Mouse (Mus musculus) stomach, embryonic 16.5 days (tissue): ENCODE data around the gene Rnf40. TPM values are rescaled to one million over a fixed set of nuclear protein-coding genes. Genes with fewer than 3 reads are reported as not detected.

ENCODE experiments used
- ATAC-seq: fragments of 200-750 bp; cut with Nextera tagmentation; 2 replicates; pipeline ENCODE4 v1.8.0; 2017; ENCODE audit warnings: moderate number of reproducible peaks, moderate TSS enrichment; ENCODE audit not compliant: insufficient read depth, low FRiP score
- H3K27ac ChIP-seq: fragments of 300-500 bp; sonication (generic); 2 replicates; pipeline ENCODE4 v1.5.1; 2014; ENCODE audit warnings: low read length
- H3K27me3 ChIP-seq: fragments of 300-500 bp; sonication (generic); 2 replicates; pipeline ENCODE4 v1.6.1; 2014; ENCODE audit warnings: low read length, control low read depth, mixed read lengths; ENCODE audit not compliant: control insufficient read depth, insufficient read depth
- H3K36me3 ChIP-seq: fragments of 300-500 bp; sonication (generic); 2 replicates; pipeline ENCODE4 v1.6.1; 2014; ENCODE audit warnings: low read length; ENCODE audit not compliant: control insufficient read depth, insufficient read depth
- H3K4me1 ChIP-seq: fragments of 300-500 bp; sonication (generic); 2 replicates; pipeline ENCODE4 v1.6.1; 2014; ENCODE audit warnings: low read length, control low read depth, mixed read lengths; ENCODE audit not compliant: control insufficient read depth, insufficient read depth
- H3K4me2 ChIP-seq: fragments of 300-500 bp; sonication (generic); 2 replicates; pipeline ENCODE4 v1.6.1; 2014; ENCODE audit warnings: low read depth, low read length, mixed read lengths
- H3K4me3 ChIP-seq: fragments of 300-500 bp; sonication (generic); replicated peaks from 2 replicates; pipeline ENCODE4 v1.5.1; 2014; ENCODE audit warnings: mild to moderate bottlenecking, low read length
- H3K9ac ChIP-seq: fragments of 300-500 bp; sonication (generic); 2 replicates; pipeline ENCODE4 v1.6.1; 2014; ENCODE audit warnings: low read length
- H3K9me3 ChIP-seq: fragments of 300-500 bp; sonication (generic); replicated peaks from 2 replicates; pipeline ENCODE4 v1.6.1; 2016; ENCODE audit warnings: low read length, control low read depth; ENCODE audit not compliant: control insufficient read depth
- WGBS: fragments of 180-500 bp; shearing (Covaris S2); extraction: QIAGEN DNeasy Blood & Tissue Kit; methylation state at CpG from one replicate; pipeline ENCODE4 v1.1.7; 2014; 5-methylcytosine and 5-hydroxymethylcytosine counted together
- polyA plus RNA-seq: library from polyadenylated mRNA; unstranded; fragments of >200 nt; fragmentation: Nextera tagmentation; extraction: Ambion mirVana; gene quantifications from 2 replicates; pipeline ENCODE4 v1.2.1, GENCODE M21; 2015

Rnf40 gene
- 41.6 and 41.7 TPM in 2 replicates for polyA plus RNA-seq

DNA sequence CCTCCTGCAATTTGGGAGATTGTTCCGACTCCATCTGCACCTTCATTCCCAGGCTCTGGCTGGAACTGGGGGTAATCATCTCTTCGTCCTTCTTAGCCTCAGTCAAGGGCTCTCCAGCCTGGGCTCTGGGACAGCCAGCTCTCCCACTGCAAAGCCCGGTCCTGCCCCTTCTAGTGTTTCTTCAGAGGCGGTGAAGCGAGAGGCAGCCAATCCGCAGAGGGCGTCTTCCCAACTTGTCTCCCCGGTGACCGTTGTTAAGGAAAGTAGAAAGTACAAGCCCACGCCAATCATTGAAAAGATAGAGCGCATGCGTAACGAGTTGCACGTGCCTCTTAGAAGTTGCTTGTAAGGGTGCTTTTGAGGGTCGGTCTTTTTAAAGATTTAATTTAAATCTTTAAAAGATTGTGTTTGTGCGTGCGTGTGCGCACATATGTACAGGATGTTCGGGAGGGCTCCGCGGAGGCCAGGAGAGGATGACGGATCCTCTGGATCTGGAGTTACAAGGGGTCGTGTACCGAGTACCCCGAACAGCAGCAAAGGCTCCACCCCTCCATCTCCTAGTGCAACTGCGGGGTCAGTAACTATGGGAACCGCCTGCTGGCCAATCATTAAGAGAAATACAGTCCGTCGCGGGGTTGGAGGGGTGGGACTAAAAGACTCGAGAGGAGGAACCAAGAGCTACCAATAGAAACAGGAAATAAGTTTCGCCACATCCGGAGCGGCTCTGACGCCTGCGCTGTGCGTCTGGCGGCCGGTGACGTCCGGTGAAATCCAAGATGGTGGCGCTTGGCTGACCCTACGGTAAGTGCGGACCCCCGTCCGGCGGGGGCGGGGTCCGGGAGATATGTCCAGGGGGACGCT lies at the start of gene Rnf40, which contains the start of gene Ccdc189:
TSS of gene Rnf40 (plus strand) at position 757 of the 861 bp plus-strand sequence.
TSS of gene Ccdc189 (minus strand) at position 585 of the 861 bp plus-strand sequence.
- WGBS: under 1% methylated on average over 50 of the region's 50 CpGs

GRCm38 (mm10) chr7:127541671-127542070 lies 46.9 kb upstream of the Rnf40 start:
- Histone ChIP-seq H3K36me3 (peaks cover 51% of the 10 kb centered on the region), H3K27ac (no peak overlapping the region), H3K27me3 (no peaks in the 10 kb centered on the region), H3K4me1 (no peaks in the 10 kb centered on the region), H3K9me3 (no peaks in the 10 kb centered on the region), H3K9ac (no peak overlapping the region), H3K4me3 (no peak overlapping the region), H3K4me2 (no peak overlapping the region)
- ATAC-seq: no peak
- 89% methylated on average over 3 of the region's 3 CpGs for WGBS

More for the DNA sequence above, at the start of gene Rnf40, which contains the start of gene Ccdc189:
- H3K4me1 ChIP-seq: peaks cover 13% of the 10 kb centered on the region
- peak within 1 kb of the TSS; percentile 72 for H3K4me3 ChIP-seq
- H3K9ac ChIP-seq: peak within 1 kb of the TSS; percentile 89
- H3K4me2 ChIP-seq: peak within 1 kb of the TSS; percentile 78
- H3K27me3 ChIP-seq: no peaks in the 10 kb centered on the region
- peak within 1 kb of the TSS; percentile 85 for H3K27ac ChIP-seq
- peaks cover 14% of the 10 kb centered on the region for H3K36me3 ChIP-seq
- peak; percentile 98 for ATAC-seq
- no peaks in the 10 kb centered on the region for H3K9me3 ChIP-seq

GRCm38 (mm10) chr7:127549116-127549835 lies 39.3 kb upstream of the Rnf40 start:
- Histone ChIP-seq H3K4me3 (no peak overlapping the region), H3K36me3 (peaks cover 15% of the 10 kb centered on the region), H3K27ac (no peak overlapping the region), H3K9me3 (no peaks in the 10 kb centered on the region), H3K9ac (no peak overlapping the region), H3K27me3 (no peaks in the 10 kb centered on the region), H3K4me1 (no peaks in the 10 kb centered on the region), H3K4me2 (no peak overlapping the region)
- no peak for ATAC-seq
- 86% methylated on average over 15 of the region's 15 CpGs for WGBS

- H3K27ac ChIP-seq: no peak overlapping the region
- peaks cover 25% of the 10 kb centered on the region for H3K36me3 ChIP-seq
- H3K9ac ChIP-seq: no peak overlapping the region
- no peaks in the 10 kb centered on the region for H3K9me3 ChIP-seq
- no peak for ATAC-seq
- no peak overlapping the region for H3K4me2 ChIP-seq
- no peaks in the 10 kb centered on the region for H3K27me3 ChIP-seq
- no peak overlapping the region for H3K4me3 ChIP-seq
- 90% methylated on average over 8 of the region's 8 CpGs for WGBS
- H3K4me1 ChIP-seq: no peaks in the 10 kb centered on the region
These were observed 37.0 kb upstream of the Rnf40 start for GRCm38 (mm10) chr7:127551558-127551957.

- no peaks in the 10 kb centered on the region for H3K27me3 ChIP-seq
- H3K4me2 ChIP-seq: no peak overlapping the region
- H3K9ac ChIP-seq: no peak overlapping the region
- no peak for ATAC-seq
- H3K9me3 ChIP-seq: no peaks in the 10 kb centered on the region
- no peak overlapping the region for H3K27ac ChIP-seq
- no peak overlapping the region for H3K4me3 ChIP-seq
- WGBS: 92% methylated on average over 11 of the region's 11 CpGs
- H3K4me1 ChIP-seq: no peaks in the 10 kb centered on the region
- peaks cover 46% of the 10 kb centered on the region for H3K36me3 ChIP-seq
These were observed 28.0 kb upstream of the Rnf40 start for GRCm38 (mm10) chr7:127560580-127560979.

- Histone ChIP-seq H3K4me1 (no peaks in the 10 kb centered on the region), H3K27ac (no peak within 1 kb of the TSS; the same call in 1 of the 2 replicates), H3K4me3 (no peak within 1 kb of the TSS), H3K4me2 (no peak within 1 kb of the TSS), H3K36me3 (peaks cover 44% of the 10 kb centered on the region), H3K9me3 (no peaks in the 10 kb centered on the region), H3K27me3 (no peaks in the 10 kb centered on the region), H3K9ac (no peak within 1 kb of the TSS)
- ATAC-seq: no peak
- WGBS: 84% methylated on average over 5 of the region's 5 CpGs
These were observed 27.2 kb upstream of the Rnf40 start, which contains the start of gene Tmem265 for GRCm38 (mm10) chr7:127561340-127561858. Tmem265 (plus strand) TSS chr7:127561390.

- Histone ChIP-seq H3K4me3 (no peak overlapping the region), H3K36me3 (peaks cover 22% of the 10 kb centered on the region), H3K4me2 (no peak overlapping the region), H3K27me3 (no peaks in the 10 kb centered on the region), H3K4me1 (no peaks in the 10 kb centered on the region), H3K27ac (no peak overlapping the region), H3K9ac (no peak overlapping the region), H3K9me3 (no peaks in the 10 kb centered on the region)
- no peak for ATAC-seq
- 73% methylated on average over 6 of the region's 6 CpGs for WGBS
These were observed 24.0 kb upstream of the Rnf40 start for GRCm38 (mm10) chr7:127564381-127565150.

- Histone ChIP-seq H3K9me3 (no peaks in the 10 kb centered on the region), H3K4me3 (peak within 1 kb of the TSS; percentile 83), H3K9ac (peak within 1 kb of the TSS; percentile 89), H3K4me1 (peaks cover 11% of the 10 kb centered on the region), H3K36me3 (no peaks in the 10 kb centered on the region), H3K4me2 (peak within 1 kb of the TSS; percentile 94), H3K27me3 (no peaks in the 10 kb centered on the region), H3K27ac (peak within 1 kb of the TSS; percentile 50)
- peak; percentile 98 for ATAC-seq
- WGBS: under 1% methylated on average over 17 of the region's 17 CpGs
These were observed 15.6 kb upstream of the Rnf40 start, which contains the start of gene Phkg2 for GRCm38 (mm10) chr7:127572895-127573471. Phkg2 (plus strand) TSS chr7:127573340.
